Mouse (Mus musculus) embryonic facial prominence, embryonic 11.5 days (tissue): ENCODE data around the gene Col6a2. TPM values are rescaled to one million over a fixed set of nuclear protein-coding genes. Genes with fewer than 3 reads are reported as not detected.

ENCODE experiments used
- ATAC-seq: fragments of 200-750 bp; cut with Nextera tagmentation; replicated peaks from 2 replicates; pipeline ENCODE4 v1.8.0; 2017; ENCODE audit warnings: low read depth; ENCODE audit not compliant: insufficient number of reproducible peaks, low FRiP score, low TSS enrichment
- DNase-seq: peaks from one replicate; pipeline ENCODE4 v3.0.0-alpha.2; 2015; ENCODE audit warnings: low spot score
- H3K27ac ChIP-seq: fragments of 300-500 bp; sonication (generic); replicated peaks from 2 replicates; pipeline ENCODE4 v1.5.1; 2014; ENCODE audit warnings: mild to moderate bottlenecking, low read depth, low read length, control low read depth
- H3K27me3 ChIP-seq: fragments of 300-500 bp; sonication (generic); 2 replicates; pipeline ENCODE4 v1.6.1; 2014; ENCODE audit warnings: mild to moderate bottlenecking, low read length, moderate library complexity, mixed read lengths; ENCODE audit not compliant: control insufficient read depth, insufficient read depth
- H3K36me3 ChIP-seq: fragments of 300-500 bp; sonication (generic); replicated peaks from 2 replicates; pipeline ENCODE4 v1.6.1; 2014; ENCODE audit warnings: low read depth, mild to moderate bottlenecking, low read length, moderate library complexity, mixed read lengths; ENCODE audit not compliant: control insufficient read depth, insufficient read depth
- H3K4me1 ChIP-seq: fragments of 300-500 bp; sonication (generic); 2 replicates; pipeline ENCODE4 v1.6.1; 2014; ENCODE audit warnings: low read length, mixed read lengths; ENCODE audit not compliant: control insufficient read depth, insufficient read depth
- H3K4me2 ChIP-seq: fragments of 300-500 bp; sonication (generic); 2 replicates; pipeline ENCODE4 v1.6.1; 2014; ENCODE audit warnings: low read depth, mild to moderate bottlenecking, control low read depth, low read length, moderate library complexity
- H3K4me3 ChIP-seq: fragments of 300-500 bp; sonication (generic); 2 replicates; pipeline ENCODE4 v1.5.1; 2014; ENCODE audit warnings: low read depth, low read length, control low read depth
- H3K9ac ChIP-seq: fragments of 300-500 bp; sonication (generic); replicated peaks from 2 replicates; pipeline ENCODE4 v1.6.1; 2014; ENCODE audit warnings: mild to moderate bottlenecking, control low read depth, low read length
- H3K9me3 ChIP-seq: fragments of 300-500 bp; sonication (generic); replicated peaks from 2 replicates; pipeline ENCODE4 v1.6.1; 2016; ENCODE audit warnings: mild to moderate bottlenecking, low read length, inconsistent platforms, mixed read lengths; ENCODE audit not compliant: control insufficient read depth
- WGBS: fragments of 180-500 bp; shearing (Covaris S2); extraction: QIAGEN DNeasy Blood & Tissue Kit; methylation state at CpG from one replicate; pipeline ENCODE4 v1.1.7; 2014; 5-methylcytosine and 5-hydroxymethylcytosine counted together
- polyA plus RNA-seq: library from polyadenylated mRNA; unstranded; fragments of >200 nt; fragmentation: Nextera tagmentation; extraction: Ambion mirVana; gene quantifications from 2 replicates; pipeline ENCODE4 v1.2.1, GENCODE M21; 2014

The Col6a2 gene
- polyA plus RNA-seq, 1 experiment from 2014 or later = 14.0 TPM

DNA sequence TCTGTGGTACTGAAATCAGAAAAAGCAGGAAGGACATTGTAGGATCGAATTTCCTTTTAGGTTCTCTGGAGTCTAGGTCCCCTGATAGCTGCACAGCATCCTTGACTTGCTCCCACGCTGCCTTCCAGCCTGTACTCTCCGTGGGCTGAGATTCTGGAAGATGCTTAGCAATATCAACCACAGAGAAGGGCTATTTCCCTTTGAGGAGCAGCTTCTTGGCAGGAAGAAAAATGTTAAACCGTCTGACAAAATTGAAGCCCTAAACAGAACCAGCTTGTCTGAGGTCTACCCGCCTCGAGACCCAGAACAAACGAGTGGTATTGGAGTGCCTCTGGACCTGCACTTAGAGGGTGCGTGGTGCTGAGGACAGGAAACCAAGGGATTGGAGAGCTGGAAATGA lies 9.2 kb upstream of the Col6a2 start:
- ATAC-seq = no peak
- Histone ChIP-seq H3K4me1 (peaks cover 3% of the 10 kb centered on the region; the same call in 1 of the 2 replicates), H3K27me3 (no peaks in the 10 kb centered on the region), H3K36me3 (no peaks in the 10 kb centered on the region), H3K9ac (no peak overlapping the region), H3K4me2 (no peak overlapping the region), H3K9me3 (no peaks in the 10 kb centered on the region), H3K4me3 (no peak overlapping the region), H3K27ac (no peak overlapping the region)
- WGBS = 70% methylated on average over 8 of the region's 8 CpGs
- DNase-seq = no peak

DNA sequence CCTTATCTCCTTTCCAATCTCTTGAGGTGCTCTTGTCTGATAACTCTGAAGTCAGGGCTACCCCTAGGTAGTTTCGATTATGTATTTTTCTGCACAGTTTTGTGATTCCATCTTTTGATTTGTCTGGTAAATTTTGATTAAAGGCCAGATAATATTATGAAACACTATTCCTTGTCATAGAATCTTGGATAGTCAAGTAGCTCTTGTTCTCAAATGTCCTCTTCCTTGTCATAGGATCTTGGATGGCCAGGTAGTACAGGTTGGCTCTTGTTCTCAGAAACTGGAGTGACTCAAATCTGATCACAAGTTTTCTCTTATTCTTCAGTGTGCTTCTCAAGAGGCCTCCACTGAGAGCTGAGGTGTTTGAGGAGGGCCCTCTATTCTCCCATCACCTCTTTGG lies 7.2 kb upstream of the Col6a2 start:
- DNase-seq (no peak), ATAC-seq (no peak)
- H3K4me3 ChIP-seq = no peak overlapping the region
- no peaks in the 10 kb centered on the region for H3K36me3 ChIP-seq
- H3K4me1 ChIP-seq = no peaks in the 10 kb centered on the region; the same call in 1 of the 2 replicates
- H3K9me3 ChIP-seq = no peaks in the 10 kb centered on the region
- no peak overlapping the region for H3K27ac ChIP-seq
- H3K9ac ChIP-seq = no peak overlapping the region
- WGBS = 94% methylated on average over 1 of the region's 1 CpGs
- H3K27me3 ChIP-seq = no peaks in the 10 kb centered on the region
- H3K4me2 ChIP-seq = no peak overlapping the region

DNA sequence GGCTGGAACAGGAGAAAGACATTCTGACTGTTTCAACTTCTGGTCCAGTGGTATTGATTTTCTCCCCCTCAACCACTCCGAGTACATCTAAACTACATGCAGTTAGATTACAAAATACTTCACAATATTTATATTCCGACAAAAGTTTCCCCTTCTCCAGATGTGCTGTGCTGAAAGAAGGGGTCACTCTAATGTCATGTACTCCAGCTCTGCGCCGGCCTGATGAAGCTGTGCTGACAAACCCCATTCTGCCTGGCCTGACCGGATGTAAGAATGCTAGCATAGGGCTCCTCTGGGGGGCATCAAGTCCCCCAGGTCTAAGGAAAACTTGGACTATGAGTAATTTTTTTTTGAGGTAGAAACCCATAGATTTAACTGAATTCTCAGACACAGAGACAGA lies 4.3 kb upstream of the Col6a2 start:
- H3K4me2 ChIP-seq = no peak overlapping the region
- H3K27me3 ChIP-seq = no peaks in the 10 kb centered on the region
- no peak overlapping the region for H3K4me3 ChIP-seq
- H3K9ac ChIP-seq = no peak overlapping the region
- no peaks in the 10 kb centered on the region; the same call in 1 of the 2 replicates for H3K4me1 ChIP-seq
- DNase-seq (no peak), ATAC-seq (no peak)
- 81% methylated on average over 5 of the region's 5 CpGs for WGBS
- H3K36me3 ChIP-seq = no peaks in the 10 kb centered on the region
- H3K9me3 ChIP-seq = no peaks in the 10 kb centered on the region
- no peak overlapping the region for H3K27ac ChIP-seq

DNA sequence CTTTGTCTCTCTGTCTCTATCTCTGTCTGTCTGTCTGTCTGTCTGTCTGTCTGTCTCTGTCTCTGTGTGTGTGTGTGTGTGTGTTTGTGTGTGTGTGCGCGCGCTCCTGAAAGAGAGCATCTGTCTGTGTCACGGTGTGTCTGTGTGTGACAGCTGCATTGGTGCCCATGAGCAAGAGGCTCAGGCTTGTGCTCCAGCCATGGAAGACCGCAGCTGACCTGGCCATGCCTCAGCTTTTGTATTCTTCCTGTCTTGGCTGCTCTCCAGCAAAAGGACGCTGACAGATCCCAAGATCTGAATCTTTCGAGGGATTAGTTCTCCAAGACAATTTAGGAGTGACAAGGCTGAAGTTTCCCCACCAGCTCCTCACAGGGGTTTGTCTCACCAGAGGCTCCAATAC lies 1.5 kb upstream of the Col6a2 start:
- no peaks in the 10 kb centered on the region for H3K27me3 ChIP-seq
- 83% methylated on average over 7 of the region's 7 CpGs for WGBS
- DNase-seq (no peak), ATAC-seq (no peak)
- no peaks in the 10 kb centered on the region for H3K9me3 ChIP-seq
- H3K36me3 ChIP-seq = no peaks in the 10 kb centered on the region
- no peaks in the 10 kb centered on the region for H3K4me1 ChIP-seq
- no peak overlapping the region for H3K4me2 ChIP-seq
- no peak overlapping the region for H3K4me3 ChIP-seq
- H3K27ac ChIP-seq = no peak overlapping the region
- no peak overlapping the region for H3K9ac ChIP-seq

DNA sequence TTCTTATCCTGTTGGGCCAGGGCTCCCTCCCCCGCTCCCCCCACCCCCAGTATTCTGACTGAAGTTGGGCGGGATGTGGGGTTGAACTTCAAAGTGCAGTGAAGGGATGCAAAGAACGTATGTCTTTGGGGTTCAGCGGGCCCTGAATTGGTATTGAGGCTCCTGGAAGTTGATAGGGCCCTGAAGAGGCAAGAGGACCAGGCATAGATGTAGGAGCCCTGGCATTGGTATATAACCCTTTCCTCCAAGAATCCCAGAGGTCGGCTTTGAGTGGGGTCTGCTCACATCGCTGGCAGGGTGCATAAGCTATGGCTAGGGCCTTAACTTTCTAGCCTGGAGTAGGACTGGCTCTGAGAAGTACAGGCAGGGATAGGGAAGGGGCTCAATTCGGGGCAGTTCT lies 304 bp upstream of the Col6a2 start:
- Histone ChIP-seq H3K4me1 (no peaks in the 10 kb centered on the region), H3K27ac (no peak overlapping the region; the same call in 1 of the 2 replicates), H3K9me3 (no peaks in the 10 kb centered on the region), H3K9ac (peak overlapping the region; percentile 27), H3K4me2 (peak overlapping the region; percentile 66), H3K4me3 (no peak overlapping the region; the same call in 1 of the 2 replicates), H3K36me3 (no peaks in the 10 kb centered on the region), H3K27me3 (no peaks in the 10 kb centered on the region)
- ATAC-seq = no peak
- WGBS = 19% methylated on average over 7 of the region's 7 CpGs
- DNase-seq = no peak

DNA sequence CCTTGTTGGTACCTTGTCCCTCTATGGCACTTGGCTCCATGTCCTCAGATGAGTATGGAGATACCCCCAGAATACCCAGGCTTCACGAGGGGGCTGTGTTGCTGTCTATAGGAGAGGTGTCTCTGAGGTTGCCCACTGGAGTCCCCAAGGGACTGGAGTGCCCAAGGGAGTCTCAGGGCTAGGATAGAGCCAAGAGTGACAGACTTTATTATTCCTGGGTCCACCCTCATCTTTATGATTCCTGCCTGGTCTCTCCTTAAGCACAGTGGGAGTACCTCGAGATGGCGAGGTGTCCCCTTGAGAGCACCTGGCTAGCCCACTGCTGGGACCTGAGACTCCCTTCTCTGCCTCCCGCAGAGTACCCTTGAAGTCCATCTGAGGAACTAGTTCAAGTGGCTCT lies 1.0 kb downstream of the Col6a2 start:
- ATAC-seq = no peak
- no peaks in the 10 kb centered on the region for H3K4me1 ChIP-seq
- DNase-seq = no peak
- H3K27me3 ChIP-seq = no peaks in the 10 kb centered on the region
- 74% methylated on average over 4 of the region's 4 CpGs for WGBS
- H3K9me3 ChIP-seq = no peaks in the 10 kb centered on the region
- H3K36me3 ChIP-seq = no peaks in the 10 kb centered on the region
- H3K4me3 ChIP-seq = peak overlapping the region; percentile 41
- H3K9ac ChIP-seq = no peak overlapping the region
- peak overlapping the region; percentile 66 for H3K4me2 ChIP-seq
- no peak overlapping the region for H3K27ac ChIP-seq

DNA sequence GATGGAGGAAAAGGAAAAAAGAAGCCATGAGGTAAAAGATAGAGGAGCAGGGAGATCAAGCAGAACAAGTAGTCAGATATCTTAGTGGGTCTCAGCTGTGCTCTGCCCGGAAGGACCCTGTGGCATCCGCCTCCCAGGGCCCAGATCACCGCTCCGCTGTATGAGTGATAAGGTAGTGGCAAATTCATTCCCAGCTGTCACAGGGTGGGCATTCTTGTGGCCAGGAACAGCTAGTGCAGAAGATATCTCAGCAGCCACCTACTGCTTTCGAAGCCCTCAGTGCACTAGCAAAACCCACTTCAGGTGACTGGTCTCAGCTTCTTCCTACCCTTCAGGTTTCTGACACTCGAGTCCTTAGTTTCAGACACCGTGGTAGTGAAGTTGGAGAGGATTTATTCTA lies 11.0 kb downstream of the Col6a2 start:
- no peak for ATAC-seq
- H3K36me3 ChIP-seq = no peaks in the 10 kb centered on the region

DNA sequence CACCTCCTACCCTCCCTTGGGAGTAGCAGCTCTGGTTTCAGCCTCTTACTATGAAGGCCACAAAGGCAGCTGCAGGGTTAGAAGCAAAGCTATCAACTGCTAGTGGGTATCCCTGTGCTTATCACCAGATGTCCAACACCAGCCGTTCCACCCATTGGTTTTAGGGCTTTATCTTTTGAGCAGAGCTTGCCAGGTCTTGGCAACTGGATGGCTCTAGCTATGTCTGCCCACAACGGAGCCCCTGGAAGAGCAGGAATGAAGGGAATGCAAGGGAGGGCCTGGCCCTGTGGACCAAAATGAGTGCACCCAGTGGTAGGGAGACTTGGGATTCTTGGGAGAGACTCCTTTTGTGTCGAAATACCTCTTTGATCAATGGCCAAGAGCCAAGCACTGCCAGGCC lies 20.7 kb downstream of the Col6a2 start:
- Histone ChIP-seq H3K27me3 (no peaks in the 10 kb centered on the region), H3K27ac (no peak overlapping the region), H3K4me2 (no peak overlapping the region), H3K4me1 (no peaks in the 10 kb centered on the region), H3K36me3 (peaks cover 4% of the 10 kb centered on the region), H3K9me3 (no peaks in the 10 kb centered on the region), H3K4me3 (no peak overlapping the region), H3K9ac (no peak overlapping the region)
- no peak for DNase-seq
- no peak for ATAC-seq
- 83% methylated on average over 3 of the region's 3 CpGs for WGBS

More for the DNA sequence above, 11.0 kb downstream of the Col6a2 start:
- no peak overlapping the region for H3K4me3 ChIP-seq
- DNase-seq = no peak
- H3K4me2 ChIP-seq = no peak overlapping the region
- H3K4me1 ChIP-seq = no peaks in the 10 kb centered on the region
- H3K27ac ChIP-seq = no peak overlapping the region
- no peak overlapping the region for H3K9ac ChIP-seq
- 92% methylated on average over 7 of the region's 7 CpGs for WGBS
- no peaks in the 10 kb centered on the region for H3K9me3 ChIP-seq
- H3K27me3 ChIP-seq = no peaks in the 10 kb centered on the region
